ENCODE assay signal across 9 mouse cellular contexts in the genomic region with DNA sequence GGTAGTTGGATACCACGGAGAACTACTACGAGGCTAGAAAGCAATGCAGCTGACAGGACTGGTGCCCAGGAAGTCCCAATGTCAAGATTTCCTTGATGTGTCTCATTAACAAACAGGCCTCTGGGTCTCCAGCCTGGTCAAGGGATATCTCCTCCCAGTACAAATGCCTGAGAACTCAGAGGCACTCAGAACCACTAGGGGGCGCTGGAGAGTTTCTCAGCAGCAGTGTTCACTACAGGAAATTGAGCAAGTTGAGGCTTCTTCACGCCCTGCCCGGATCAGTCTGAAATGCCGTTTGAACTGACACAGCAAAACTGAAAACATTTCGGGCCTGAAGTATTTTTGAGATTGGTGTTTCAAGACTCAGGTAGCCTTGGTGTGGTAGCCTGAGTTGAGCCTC. TPM values are rescaled to one million over a fixed set of nuclear protein-coding genes. Genes with fewer than 3 reads are reported as not detected.
DNase-seq lines count a peak whose midpoint lies in the region; ATAC-seq and TF ChIP-seq lines count a peak whose summit lies in the region.
"Had no signal": no experiment of that assay in that cellular context is flagged by ENCODE, and none has a peak within 500 bp of the region (broad histone marks: within the 10 kb centered on the region; RNA-seq: fewer than 3 reads in every experiment).

No protein-coding gene starts in this region.

- H3K4me1 ChIP-seq in liver, adult 2 months (ENCODE audit: control insufficient read depth, insufficient read depth, low read length) = no peaks in the 10 kb centered on the region
- peaks cover 29% of the 10 kb centered on the region for H3K4me1 ChIP-seq in neural tube, embryonic 13.5 days (replicated peaks)

- peak; percentile 13 for DNase-seq in 3134 (ENCODE audit: extremely low read depth, insufficient read length, low spot score)
- peak; percentile 88 for DNase-seq in adrenal gland, adult 2 months
- peak; percentile 92 for DNase-seq in embryo, embryonic 11 days
- peak; percentile 79 to 89 for DNase-seq in gastrocnemius, postnatal 36 days
- peak; percentile 61 to 89 for DNase-seq in kidney, adult 8-10 months
- DNase-seq in liver, adult 2 months (ENCODE audit: extremely low read depth, low read depth, low spot score) = peak; percentile 54
- peak; percentile 97 for DNase-seq in testis, postnatal 10 days (ENCODE audit: low spot score)

- TF ChIP-seq CTCF in liver, adult 2 months (IDR thresholded peaks at IDR 0.05; ENCODE audit: low read depth, low read length) = peak; percentile 71

- H3K4me3 ChIP-seq in liver, adult 2 months (ENCODE audit: insufficient read depth, low read depth, low read length) = no peak overlapping the region
- H3K4me3 ChIP-seq in neural tube, embryonic 13.5 days = no peak overlapping the region
- H3K4me3 ChIP-seq: embryonic facial prominence, embryonic 12.5 days had no signal

- no peak for TF ChIP-seq POLR2A in liver, adult 2 months (IDR thresholded peaks at IDR 0.05; ENCODE audit: extremely low read depth, insufficient read depth, low read length)

- no peak overlapping the region for H3K9ac ChIP-seq in liver, adult 2 months (ENCODE audit: low read depth, low read length)
- H3K9ac ChIP-seq in neural tube, embryonic 13.5 days = no peak overlapping the region
- H3K9ac ChIP-seq: embryonic facial prominence, embryonic 12.5 days had no signal

- ATAC-seq in neural tube, embryonic 13.5 days (ENCODE audit: low read depth) = peak; percentile 67; the same call in 1 of the 2 replicates

- 0 out of 2 replicates have a peak, but pooled peaks cover 5% of the 10 kb centered on the region for H3K9me3 ChIP-seq in neural tube, embryonic 13.5 days
- H3K9me3 ChIP-seq: embryonic facial prominence, embryonic 12.5 days had no signal

- intact Hi-C loops in gastrocnemius, postnatal 36 days (cut with DNase I) = loop anchor here (5.0 kb wide), 3 partner anchors 72 to 267 kb away; no protein-coding TSS in a partner anchor

- no peak overlapping the region for H3K4me2 ChIP-seq in neural tube, embryonic 13.5 days
- H3K4me2 ChIP-seq: embryonic facial prominence, embryonic 12.5 days had no signal

- no peaks in the 10 kb centered on the region for H3K79me2 ChIP-seq in liver, adult 2 months (ENCODE audit: control insufficient read depth, insufficient read depth, low read length)

- H3K36me3 ChIP-seq in liver, adult 2 months (ENCODE audit: control insufficient read depth, insufficient read depth, low read length) = no peaks in the 10 kb centered on the region
- no peaks in the 10 kb centered on the region for H3K36me3 ChIP-seq in neural tube, embryonic 13.5 days
- H3K36me3 ChIP-seq: embryonic facial prominence, embryonic 12.5 days had no signal

- H3K27me3 ChIP-seq in liver, adult 2 months (ENCODE audit: control insufficient read depth, insufficient read depth, low read length) = peaks cover 5% of the 10 kb centered on the region
- peaks cover 72% of the 10 kb centered on the region for H3K27me3 ChIP-seq in neural tube, embryonic 13.5 days

- H3K27ac ChIP-seq in liver, adult 2 months (replicated peaks; ENCODE audit: insufficient read depth, low read depth, low read length) = no peak overlapping the region
- no peak overlapping the region for H3K27ac ChIP-seq in neural tube, embryonic 13.5 days (replicated peaks)
- H3K27ac ChIP-seq: embryonic facial prominence, embryonic 12.5 days had no signal

- WGBS in liver, adult 2 months = 2% methylated on average over 7 of the region's 7 CpGs
- 3% methylated on average over 7 of the region's 7 CpGs for WGBS in neural tube, embryonic 13.5 days

RNA-seq across cellular contexts. Expression of a gene that starts 1.5 kb away (rescaled TPM):
- 1 to 10 TPM; 5.7 to 9.0 TPM for total RNA-seq in adrenal gland, adult 2 months (2021)
- 2.7 and 3.2 TPM in 2 replicates for polyA plus RNA-seq in adrenal gland, adult 2 months (2012; rRNA removed)
- 1 to 10 TPM; 1.0 to 1.3 TPM for total RNA-seq in gastrocnemius, postnatal 36 days (2021)
- 1.9 and 3.1 TPM in 2 replicates for total RNA-seq in liver, adult 2 months (2014; rRNA removed)
- polyA plus RNA-seq in liver, adult 2 months (2012; rRNA removed) = 0.73 and 1.2 TPM in 2 replicates
- 2.8 and 3.2 TPM in 2 replicates for polyA plus RNA-seq in neural tube, embryonic 13.5 days (2015; fragmentation: Nextera tagmentation; extraction: Ambion mirVana)

Comparison
In these comparisons a context has a peak if more than half of its experiments do, and no peak if none do; other contexts are left out.
1. DNase-seq: peak in every context shown above with its lines; median percentile 97 in testis, postnatal 10 days; 92 in embryo, embryonic 11 days; 88 in adrenal gland, adult 2 months; 84 in gastrocnemius, postnatal 36 days; 75 in kidney, adult 8-10 months; 54 in liver, adult 2 months; 13 in 3134.